Mouse (Mus musculus): ENCODE measurements around the gene Gm3625. TPM values are rescaled to one million over a fixed set of nuclear protein-coding genes. Genes with fewer than 3 reads are reported as not detected.

Gene Gm3625
- polyA plus RNA-seq, 1 experiment from 2014 or later, result not detected

DNA sequence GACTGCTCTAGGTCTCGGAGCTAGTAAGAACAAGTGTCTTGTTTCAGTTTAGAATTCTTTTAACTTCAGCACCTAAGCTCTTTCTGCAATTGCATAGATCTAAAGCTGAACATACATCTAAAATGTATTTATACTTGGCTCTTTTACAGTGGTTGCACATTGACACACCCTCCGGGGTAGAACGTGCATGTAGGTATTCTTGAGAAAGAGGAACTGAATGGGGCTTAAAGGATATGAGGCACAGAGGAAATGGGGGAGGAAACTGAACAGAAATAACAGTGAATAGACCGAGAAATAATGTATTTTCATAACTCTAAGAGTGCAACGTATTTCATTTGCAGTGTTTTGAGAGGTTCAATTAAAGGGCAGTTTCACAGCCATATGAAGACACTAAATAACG, 2.3 kb upstream of the Gm3625 start:
- Histone ChIP-seq H3K4me3 (ENCODE audit: low read length) (no peak overlapping the region), H3K4me1 (ENCODE audit: control insufficient read depth, insufficient read depth, low read depth, low read length) (peaks cover 5% of the 10 kb centered on the region), H3K27ac (ENCODE audit: low read depth, low read length) (no peak overlapping the region), H3K27me3 (replicated peaks; ENCODE audit: control insufficient read depth, insufficient read depth, low read length) (no peaks in the 10 kb centered on the region), H3K9me3 (ENCODE audit: control insufficient read depth, low read length) (no peaks in the 10 kb centered on the region), H3K36me3 (ENCODE audit: control insufficient read depth, insufficient read depth, low read length) (no peaks in the 10 kb centered on the region), H3K9ac (ENCODE audit: low read depth, low read length) (no peak overlapping the region), H3K4me2 (ENCODE audit: low read length) (no peak overlapping the region)
- ATAC-seq, result no peak
- WGBS, result 77% methylated on average over 6 of the region's 6 CpGs

- Histone ChIP-seq H3K27me3 (replicated peaks; ENCODE audit: control insufficient read depth, insufficient read depth, low read length) (no peaks in the 10 kb centered on the region), H3K4me1 (ENCODE audit: control insufficient read depth, insufficient read depth, low read depth, low read length) (peaks cover 5% of the 10 kb centered on the region), H3K4me3 (ENCODE audit: low read length) (peak overlapping the region; percentile 97), H3K4me2 (ENCODE audit: low read length) (peak overlapping the region; percentile 87), H3K9me3 (ENCODE audit: control insufficient read depth, low read length) (no peaks in the 10 kb centered on the region), H3K36me3 (ENCODE audit: control insufficient read depth, insufficient read depth, low read length) (no peaks in the 10 kb centered on the region), H3K27ac (ENCODE audit: low read depth, low read length) (no peak overlapping the region), H3K9ac (ENCODE audit: low read depth, low read length) (peak overlapping the region; percentile 89)
- no peak for ATAC-seq
- WGBS, result 59% methylated on average over 9 of the region's 9 CpGs
Measured at GRCm38 (mm10) chr12:4593930-4594391, 1.2 kb upstream of the Gm3625 start.

GRCm38 (mm10) chr12:4593166-4593929, 621 bp upstream of the Gm3625 start:
- Histone ChIP-seq H3K4me1 (ENCODE audit: control insufficient read depth, insufficient read depth, low read depth, low read length) (peaks cover 5% of the 10 kb centered on the region), H3K9me3 (ENCODE audit: control insufficient read depth, low read length) (no peaks in the 10 kb centered on the region), H3K9ac (ENCODE audit: low read depth, low read length) (peak overlapping the region; percentile 89), H3K4me2 (ENCODE audit: low read length) (peak overlapping the region; percentile 87), H3K36me3 (ENCODE audit: control insufficient read depth, insufficient read depth, low read length) (no peaks in the 10 kb centered on the region), H3K27ac (ENCODE audit: low read depth, low read length) (peak overlapping the region; percentile 77; the same call in 1 of the 2 replicates), H3K4me3 (ENCODE audit: low read length) (peak overlapping the region; percentile 97), H3K27me3 (replicated peaks; ENCODE audit: control insufficient read depth, insufficient read depth, low read length) (no peaks in the 10 kb centered on the region)
- ATAC-seq, result peak; percentile 82
- WGBS, result under 1% methylated on average over 19 of the region's 80 CpGs

DNA sequence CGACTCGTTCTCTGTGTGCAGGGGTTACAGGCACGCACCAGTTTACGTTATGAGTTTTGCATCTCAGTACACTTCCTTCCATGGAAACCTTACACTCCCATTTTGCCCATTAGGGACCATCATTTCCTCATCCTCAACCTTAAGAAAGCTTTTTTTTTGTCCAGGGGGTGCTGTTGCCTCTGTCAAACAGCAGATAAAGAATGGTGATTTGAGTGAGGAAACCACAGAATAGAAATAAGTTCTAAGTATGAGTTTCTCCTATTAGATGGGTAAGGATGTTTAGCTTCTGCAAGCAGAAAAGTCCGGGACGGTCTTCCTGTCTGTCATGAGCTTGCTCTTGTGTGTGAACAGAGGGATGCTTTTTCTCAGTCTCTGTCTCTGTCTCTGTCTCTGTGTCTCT, 702 bp downstream of the Gm3625 start:
- H3K4me1 ChIP-seq (ENCODE audit: control insufficient read depth, insufficient read depth, low read depth, low read length), result peaks cover 5% of the 10 kb centered on the region
- H3K36me3 ChIP-seq (ENCODE audit: control insufficient read depth, insufficient read depth, low read length), result no peaks in the 10 kb centered on the region
- H3K9me3 ChIP-seq (ENCODE audit: control insufficient read depth, low read length), result no peaks in the 10 kb centered on the region
- peak overlapping the region; percentile 97 for H3K4me3 ChIP-seq (ENCODE audit: low read length)
- no peaks in the 10 kb centered on the region for H3K27me3 ChIP-seq (replicated peaks; ENCODE audit: control insufficient read depth, insufficient read depth, low read length)
- ATAC-seq, result no peak
- no peak overlapping the region; the same call in 1 of the 2 replicates for H3K9ac ChIP-seq (ENCODE audit: low read depth, low read length)
- H3K4me2 ChIP-seq (ENCODE audit: low read length), result peak overlapping the region; percentile 87
- WGBS, result 64% methylated on average over 6 of the region's 6 CpGs
- H3K27ac ChIP-seq (ENCODE audit: low read depth, low read length), result no peak overlapping the region

- no peaks in the 10 kb centered on the region for H3K36me3 ChIP-seq (ENCODE audit: control insufficient read depth, insufficient read depth, low read length)
- no peaks in the 10 kb centered on the region for H3K9me3 ChIP-seq (ENCODE audit: control insufficient read depth, low read length)
- no peak for ATAC-seq
- H3K4me1 ChIP-seq (ENCODE audit: control insufficient read depth, insufficient read depth, low read depth, low read length), result peaks cover under 1% of the 10 kb centered on the region; the same call in 1 of the 2 replicates
- no peak overlapping the region for H3K9ac ChIP-seq (ENCODE audit: low read depth, low read length)
- no peak overlapping the region for H3K4me2 ChIP-seq (ENCODE audit: low read length)
- WGBS, result 43% methylated on average over 3 of the region's 3 CpGs
- H3K4me3 ChIP-seq (ENCODE audit: low read length), result no peak overlapping the region
- H3K27me3 ChIP-seq (replicated peaks; ENCODE audit: control insufficient read depth, insufficient read depth, low read length), result no peaks in the 10 kb centered on the region
- no peak overlapping the region for H3K27ac ChIP-seq (ENCODE audit: low read depth, low read length)
Measured at GRCm38 (mm10) chr12:4588603-4589002, 4.1 kb downstream of the Gm3625 start.

DNA sequence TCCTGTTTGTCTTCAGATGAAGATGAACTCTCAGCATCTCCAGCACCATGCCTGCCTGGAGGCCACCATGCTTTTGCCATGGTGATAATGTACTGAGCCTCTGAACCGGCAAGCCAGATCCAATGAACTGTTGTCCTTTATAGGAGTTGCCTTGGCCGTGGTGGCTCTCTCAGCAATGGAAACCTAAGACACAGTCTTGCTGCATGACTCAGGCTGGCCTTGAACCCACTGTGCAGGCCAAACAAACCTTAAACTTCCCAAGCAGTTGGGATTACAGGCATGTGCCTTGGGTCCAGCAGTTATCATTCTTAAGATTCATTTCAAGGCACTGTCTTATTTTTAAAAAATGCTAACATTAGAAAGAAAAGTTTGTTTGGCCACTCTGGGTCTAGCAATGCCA, 4.9 kb downstream of the Gm3625 start:
- no peaks in the 10 kb centered on the region for H3K9me3 ChIP-seq (ENCODE audit: control insufficient read depth, low read length)
- no peak overlapping the region for H3K9ac ChIP-seq (ENCODE audit: low read depth, low read length)
- H3K4me1 ChIP-seq (ENCODE audit: control insufficient read depth, insufficient read depth, low read depth, low read length), result no peaks in the 10 kb centered on the region
- 90% methylated on average over 2 of the region's 2 CpGs for WGBS
- no peak overlapping the region for H3K4me3 ChIP-seq (ENCODE audit: low read length)
- no peak for ATAC-seq
- H3K36me3 ChIP-seq (ENCODE audit: control insufficient read depth, insufficient read depth, low read length), result no peaks in the 10 kb centered on the region
- H3K27ac ChIP-seq (ENCODE audit: low read depth, low read length), result no peak overlapping the region
- H3K27me3 ChIP-seq (replicated peaks; ENCODE audit: control insufficient read depth, insufficient read depth, low read length), result no peaks in the 10 kb centered on the region
- no peak overlapping the region for H3K4me2 ChIP-seq (ENCODE audit: low read length)

DNA sequence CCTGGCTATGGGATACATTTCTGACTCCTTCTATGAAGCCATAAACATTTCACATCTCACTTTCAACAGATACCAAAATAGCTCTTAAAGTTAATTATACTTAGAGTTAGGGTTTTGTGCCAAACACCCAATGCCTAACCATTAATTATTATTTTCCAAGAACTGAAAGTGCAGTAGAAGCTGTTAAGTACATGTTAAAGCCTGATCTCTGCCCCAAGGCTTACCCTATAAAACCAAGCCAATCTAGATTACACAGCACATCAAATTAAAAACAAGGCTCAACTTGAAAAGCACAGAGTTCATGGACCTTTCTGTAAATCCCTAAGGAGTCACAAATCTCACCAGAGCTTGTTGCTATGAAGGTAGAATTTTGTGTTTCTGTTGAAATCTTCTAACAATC, 10.4 kb downstream of the Gm3625 start:
- no peak overlapping the region for H3K4me2 ChIP-seq (ENCODE audit: low read length)
- no peak overlapping the region for H3K9ac ChIP-seq (ENCODE audit: low read depth, low read length)
- H3K27me3 ChIP-seq (replicated peaks; ENCODE audit: control insufficient read depth, insufficient read depth, low read length), result no peaks in the 10 kb centered on the region
- no peak for ATAC-seq
- no peaks in the 10 kb centered on the region for H3K36me3 ChIP-seq (ENCODE audit: control insufficient read depth, insufficient read depth, low read length)
- H3K27ac ChIP-seq (ENCODE audit: low read depth, low read length), result no peak overlapping the region
- H3K4me1 ChIP-seq (ENCODE audit: control insufficient read depth, insufficient read depth, low read depth, low read length), result no peaks in the 10 kb centered on the region
- H3K4me3 ChIP-seq (ENCODE audit: low read length), result no peak overlapping the region
- no peaks in the 10 kb centered on the region for H3K9me3 ChIP-seq (ENCODE audit: control insufficient read depth, low read length)

GRCm38 (mm10) chr12:4574065-4574464, 18.7 kb downstream of the Gm3625 start:
- no peaks in the 10 kb centered on the region for H3K27me3 ChIP-seq (replicated peaks; ENCODE audit: control insufficient read depth, insufficient read depth, low read length)
- no peak overlapping the region for H3K4me2 ChIP-seq (ENCODE audit: low read length)
- no peak overlapping the region for H3K27ac ChIP-seq (ENCODE audit: low read depth, low read length)
- 82% methylated on average over 4 of the region's 4 CpGs for WGBS
- ATAC-seq, result no peak
- H3K9ac ChIP-seq (ENCODE audit: low read depth, low read length), result no peak overlapping the region
- H3K9me3 ChIP-seq (ENCODE audit: control insufficient read depth, low read length), result no peaks in the 10 kb centered on the region
- H3K4me1 ChIP-seq (ENCODE audit: control insufficient read depth, insufficient read depth, low read depth, low read length), result no peaks in the 10 kb centered on the region
- H3K36me3 ChIP-seq (ENCODE audit: control insufficient read depth, insufficient read depth, low read length), result no peaks in the 10 kb centered on the region
- no peak overlapping the region for H3K4me3 ChIP-seq (ENCODE audit: low read length)

GRCm38 (mm10) chr12:4571864-4572263, 20.9 kb downstream of the Gm3625 start:
- no peak overlapping the region for H3K27ac ChIP-seq (ENCODE audit: low read depth, low read length)
- no peaks in the 10 kb centered on the region for H3K36me3 ChIP-seq (ENCODE audit: control insufficient read depth, insufficient read depth, low read length)
- no peaks in the 10 kb centered on the region for H3K9me3 ChIP-seq (ENCODE audit: control insufficient read depth, low read length)
- WGBS, result 39% methylated on average over 5 of the region's 5 CpGs
- H3K4me2 ChIP-seq (ENCODE audit: low read length), result no peak overlapping the region
- H3K4me1 ChIP-seq (ENCODE audit: control insufficient read depth, insufficient read depth, low read depth, low read length), result no peaks in the 10 kb centered on the region
- no peak overlapping the region for H3K9ac ChIP-seq (ENCODE audit: low read depth, low read length)
- H3K4me3 ChIP-seq (ENCODE audit: low read length), result no peak overlapping the region
- no peaks in the 10 kb centered on the region for H3K27me3 ChIP-seq (replicated peaks; ENCODE audit: control insufficient read depth, insufficient read depth, low read length)
- ATAC-seq, result no peak

Data from hindbrain, embryonic 16.5 days (tissue).